Mouse (Mus musculus): ENCODE data around the gene Ly6g6d. TPM values are rescaled to one million over a fixed set of nuclear protein-coding genes. Genes with fewer than 3 reads are reported as not detected.

Gene Ly6g6d
- polyA plus RNA-seq, 1 experiment from 2014 or later: 0.60 TPM

DNA sequence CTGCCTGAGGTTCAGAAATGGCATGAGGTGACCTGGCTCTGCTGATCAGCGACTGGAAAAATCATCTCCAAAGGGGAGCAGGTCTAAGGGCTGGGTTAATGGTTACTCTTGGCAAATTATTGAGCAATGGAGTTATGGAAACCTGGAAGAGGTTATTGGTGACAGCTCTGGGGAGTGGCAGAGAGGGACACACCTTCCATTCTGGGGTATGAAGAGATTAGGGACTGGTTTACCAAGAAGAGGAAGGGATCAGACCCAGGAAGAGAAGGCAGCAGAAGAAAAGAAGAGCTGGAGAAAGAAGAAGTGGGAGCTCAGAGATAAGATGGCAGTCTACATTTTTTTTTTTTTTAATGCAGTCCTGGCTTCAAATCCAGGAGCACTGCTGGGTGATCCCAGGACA lies 30.2 kb downstream of the Ly6g6d start:
- Histone ChIP-seq H3K27me3 (ENCODE audit: insufficient read depth, low read length) (no peaks in the 10 kb centered on the region), H3K9me3 (ENCODE audit: low read length) (no peaks in the 10 kb centered on the region), H3K4me2 (ENCODE audit: low read depth, low read length) (peak overlapping the region; percentile 99), H3K4me3 (ENCODE audit: low read depth, low read length) (peak overlapping the region; percentile 70), H3K27ac (ENCODE audit: low read depth) (peak overlapping the region; percentile 98), H3K9ac (replicated peaks) (peak overlapping the region; percentile 63), H3K4me1 (ENCODE audit: insufficient read depth) (peaks cover 67% of the 10 kb centered on the region), H3K36me3 (replicated peaks; ENCODE audit: insufficient read depth, low read length) (peaks cover 6% of the 10 kb centered on the region)
- ATAC-seq (peak; percentile 28), DNase-seq (no peak)
- 12% methylated on average over 1 of the region's 1 CpGs for WGBS (ENCODE audit: insufficient replicate concordance)
- TF ChIP-seq EP300 (IDR thresholded peaks at IDR 0.05; ENCODE audit: low read depth) (0 out of 2 replicates have a peak, but pooled peaks have one; percentile 5), CTCF (IDR thresholded peaks at IDR 0.05; ENCODE audit: low read depth) (no peak)

DNA sequence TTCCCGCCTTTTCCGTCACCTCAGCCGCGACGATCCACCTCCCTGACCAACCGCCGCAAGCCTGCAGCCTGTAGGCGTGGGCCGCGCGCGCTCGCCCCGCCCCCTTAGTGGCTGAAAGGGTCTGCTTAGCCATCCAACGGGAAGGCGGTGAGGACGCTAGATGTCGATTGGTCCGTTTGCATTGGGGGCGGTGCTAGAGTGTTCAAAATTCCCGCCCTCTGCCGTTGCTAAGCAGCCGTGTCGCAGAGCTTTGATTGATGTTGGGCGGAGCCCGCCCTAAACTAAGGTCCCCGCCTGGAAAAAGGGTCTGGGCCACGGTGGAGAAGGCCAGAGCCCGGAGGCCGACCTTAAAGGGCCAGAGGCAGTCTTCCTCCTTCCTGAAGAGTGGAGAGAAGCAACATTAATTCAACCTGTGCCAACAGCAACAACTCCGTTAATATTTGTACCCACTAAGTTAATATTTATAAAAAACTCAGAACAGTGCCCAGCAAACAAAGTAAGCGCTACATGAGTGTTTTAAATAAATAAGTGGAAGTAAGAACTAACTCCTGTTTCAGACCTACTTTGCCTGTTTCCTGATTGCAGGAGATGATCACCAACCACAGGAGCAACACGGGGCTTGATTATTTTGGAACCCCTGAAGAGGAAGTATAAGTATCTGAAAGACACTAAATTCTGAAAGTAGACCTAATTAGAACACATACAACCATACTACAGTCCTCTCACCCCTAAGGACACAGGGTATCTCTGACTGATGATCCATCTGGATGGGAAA lies 31.0 kb downstream of the Ly6g6d start, which contains the start of gene Msh5:
Gene Msh5 (minus strand): TSS at position 65 of the 775 bp plus-strand sequence.
- DNase-seq (peak; percentile 99), ATAC-seq (peak; percentile 89)
- Histone ChIP-seq H3K9ac (replicated peaks) (peak within 1 kb of the TSS; percentile 93), H3K27ac (ENCODE audit: low read depth) (peak within 1 kb of the TSS; percentile 98), H3K9me3 (ENCODE audit: low read length) (no peaks in the 10 kb centered on the region), H3K36me3 (replicated peaks; ENCODE audit: insufficient read depth, low read length) (no peaks in the 10 kb centered on the region), H3K27me3 (ENCODE audit: insufficient read depth, low read length) (no peaks in the 10 kb centered on the region), H3K4me3 (ENCODE audit: low read depth, low read length) (peak within 1 kb of the TSS; percentile 70), H3K4me2 (ENCODE audit: low read depth, low read length) (peak within 1 kb of the TSS; percentile 99), H3K4me1 (ENCODE audit: insufficient read depth) (peaks cover 62% of the 10 kb centered on the region)
- TF ChIP-seq CTCF (IDR thresholded peaks at IDR 0.05; ENCODE audit: low read depth) (no peak), EP300 (IDR thresholded peaks at IDR 0.05; ENCODE audit: low read depth) (peak; percentile 46)
- 2% methylated on average over 33 of the region's 33 CpGs for WGBS (ENCODE audit: insufficient replicate concordance)

DNA sequence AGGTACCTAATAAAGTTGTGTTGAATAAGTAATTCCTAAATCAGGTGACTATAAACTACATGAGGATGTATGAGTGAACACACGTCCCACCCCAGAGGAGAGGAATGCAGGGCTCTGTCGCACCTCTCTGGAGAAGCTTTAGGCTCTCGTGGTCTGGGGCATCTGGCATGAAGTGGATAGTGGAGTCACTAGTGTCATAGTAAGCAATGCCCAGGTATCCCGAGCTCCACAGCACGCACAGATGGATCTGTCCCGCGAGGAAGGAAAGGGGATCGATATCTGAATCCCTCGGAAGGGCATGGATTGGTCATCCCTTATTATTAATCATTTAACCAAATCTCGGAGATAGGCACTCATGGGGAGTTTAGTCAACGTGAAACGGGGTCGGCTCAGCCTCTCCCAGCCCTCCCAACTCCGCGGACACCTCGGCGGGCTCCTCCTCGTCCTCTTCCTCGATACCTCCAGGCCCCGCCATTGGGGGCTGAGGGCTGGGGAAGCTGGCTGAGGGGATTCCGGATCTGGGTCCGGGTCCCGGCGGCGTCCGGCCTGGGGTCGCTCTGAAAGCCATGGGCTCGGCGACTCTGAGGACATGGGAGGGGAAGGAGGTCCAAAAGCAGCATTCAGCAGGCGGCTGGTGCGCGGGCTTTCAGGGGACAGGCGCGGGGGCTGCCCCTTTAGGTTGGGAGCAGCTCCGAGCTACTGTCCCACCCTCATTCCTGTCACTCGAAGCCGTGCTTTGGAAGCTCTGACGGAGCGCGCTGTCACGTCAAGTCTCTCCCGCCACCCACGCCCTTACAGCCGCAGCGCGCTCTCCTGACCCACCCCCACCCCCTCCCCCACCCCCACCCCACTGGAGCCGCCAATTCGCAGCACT lies 31.8 kb downstream of the Ly6g6d start:
- Histone ChIP-seq H3K9me3 (ENCODE audit: low read length) (no peaks in the 10 kb centered on the region), H3K4me2 (ENCODE audit: low read depth, low read length) (peak overlapping the region; percentile 99), H3K27ac (ENCODE audit: low read depth) (peak overlapping the region; percentile 94), H3K4me3 (ENCODE audit: low read depth, low read length) (peak overlapping the region; percentile 70), H3K27me3 (ENCODE audit: insufficient read depth, low read length) (no peaks in the 10 kb centered on the region), H3K36me3 (replicated peaks; ENCODE audit: insufficient read depth, low read length) (no peaks in the 10 kb centered on the region), H3K9ac (replicated peaks) (peak overlapping the region; percentile 93), H3K4me1 (ENCODE audit: insufficient read depth) (peaks cover 61% of the 10 kb centered on the region)
- whole genome bisulfite sequencing (ENCODE audit: insufficient replicate concordance): 4% methylated on average over 40 of the region's 48 CpGs
- no peak for DNase-seq
- TF ChIP-seq CTCF (IDR thresholded peaks at IDR 0.05; ENCODE audit: low read depth) (no peak), EP300 (IDR thresholded peaks at IDR 0.05; ENCODE audit: low read depth) (no peak)
- no peak for ATAC-seq

DNA sequence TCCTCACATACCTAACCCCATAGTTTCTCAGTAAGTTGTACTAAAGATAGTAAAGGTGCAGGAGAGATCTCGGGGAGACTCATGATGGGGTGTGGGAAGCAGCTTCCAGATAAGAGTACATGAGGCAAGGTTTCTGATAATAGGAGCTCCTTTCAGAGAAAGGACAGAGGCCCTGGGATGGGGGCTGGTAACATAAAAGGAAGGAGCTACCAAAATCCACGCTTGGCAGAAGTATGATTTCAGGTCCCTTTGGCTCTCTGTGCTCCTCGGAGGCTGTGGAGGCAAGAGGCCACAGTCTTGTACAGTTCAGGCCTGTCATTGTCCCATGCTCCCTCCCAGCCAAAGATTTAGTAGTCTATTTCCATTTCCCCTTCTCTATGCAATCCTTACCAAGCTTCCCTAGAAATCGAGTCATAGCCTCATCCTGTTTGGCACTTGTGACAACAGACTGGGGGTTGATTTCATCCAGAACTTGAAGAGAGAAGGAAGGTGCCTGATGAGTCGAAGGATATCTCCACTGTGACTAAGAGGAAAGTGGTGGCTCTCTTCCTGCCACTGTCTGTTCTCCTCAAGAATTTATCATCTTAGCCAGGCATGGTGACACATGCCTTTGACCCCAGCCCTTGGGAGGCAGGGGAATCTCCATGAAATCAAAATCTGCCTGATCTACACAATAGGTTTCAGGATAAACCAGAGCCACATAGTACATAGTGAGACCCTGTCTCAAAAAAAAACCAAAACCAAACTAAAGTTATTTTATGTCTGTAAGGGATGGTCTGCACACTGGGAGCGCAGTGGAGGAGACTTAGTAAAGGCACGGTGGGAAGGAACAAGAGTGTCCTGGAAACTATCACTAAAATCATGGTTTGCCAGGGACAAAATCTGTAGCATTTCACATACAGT lies 32.7 kb downstream of the Ly6g6d start:
- DNase-seq: no peak
- Histone ChIP-seq H3K4me3 (ENCODE audit: low read depth, low read length) (peak overlapping the region; percentile 70), H3K27me3 (ENCODE audit: insufficient read depth, low read length) (no peaks in the 10 kb centered on the region), H3K4me1 (ENCODE audit: insufficient read depth) (peaks cover 61% of the 10 kb centered on the region), H3K9ac (replicated peaks) (peak overlapping the region; percentile 93), H3K4me2 (ENCODE audit: low read depth, low read length) (peak overlapping the region; percentile 99), H3K9me3 (ENCODE audit: low read length) (no peaks in the 10 kb centered on the region), H3K36me3 (replicated peaks; ENCODE audit: insufficient read depth, low read length) (no peaks in the 10 kb centered on the region), H3K27ac (ENCODE audit: low read depth) (peak overlapping the region; percentile 94)
- WGBS (ENCODE audit: insufficient replicate concordance): 47% methylated on average over 7 of the region's 7 CpGs
- TF ChIP-seq EP300 (IDR thresholded peaks at IDR 0.05; ENCODE audit: low read depth) (peak; percentile 63), CTCF (IDR thresholded peaks at IDR 0.05; ENCODE audit: low read depth) (no peak)
- no peak for ATAC-seq

DNA sequence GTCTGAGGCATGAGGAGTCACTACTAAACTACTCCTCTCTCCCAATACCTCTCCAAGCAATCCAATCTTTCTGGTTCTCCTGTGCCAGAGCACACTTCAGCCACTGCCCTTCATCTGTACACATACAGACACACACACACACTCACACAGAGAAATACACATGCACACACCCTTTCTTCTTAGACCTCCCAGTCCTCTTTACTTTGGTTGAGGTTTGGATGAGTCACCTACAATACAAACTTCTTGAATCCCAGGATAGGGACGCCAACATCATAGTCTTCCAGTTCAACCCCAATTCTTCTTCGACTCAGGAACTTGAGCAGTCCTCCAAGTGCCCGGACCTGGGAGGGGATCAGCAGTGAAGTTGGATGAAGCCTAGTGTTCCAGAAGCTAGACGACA lies 34.1 kb downstream of the Ly6g6d start:
- H3K27me3 ChIP-seq (ENCODE audit: insufficient read depth, low read length): no peaks in the 10 kb centered on the region
- H3K4me2 ChIP-seq (ENCODE audit: low read depth, low read length): 0 out of 2 replicates have a peak overlapping the region, but pooled peaks have one; percentile 99
- no peak overlapping the region for H3K9ac ChIP-seq (replicated peaks)
- WGBS (ENCODE audit: insufficient replicate concordance): 77% methylated on average over 4 of the region's 4 CpGs
- H3K4me3 ChIP-seq (ENCODE audit: low read depth, low read length): no peak overlapping the region
- TF ChIP-seq EP300 (IDR thresholded peaks at IDR 0.05; ENCODE audit: low read depth) (no peak), CTCF (IDR thresholded peaks at IDR 0.05; ENCODE audit: low read depth) (no peak)
- peaks cover 50% of the 10 kb centered on the region for H3K4me1 ChIP-seq (ENCODE audit: insufficient read depth)
- H3K27ac ChIP-seq (ENCODE audit: low read depth): peak overlapping the region; percentile 94; the same call in 1 of the 2 replicates
- no peaks in the 10 kb centered on the region for H3K36me3 ChIP-seq (replicated peaks; ENCODE audit: insufficient read depth, low read length)
- H3K9me3 ChIP-seq (ENCODE audit: low read length): no peaks in the 10 kb centered on the region
- DNase-seq (no peak), ATAC-seq (no peak)

Measured in liver, postnatal 0 days (tissue).